Mouse (Mus musculus) erythroblast, adult 5-6 weeks (primary cell): Measurements from ENCODE around the gene E130218I03Rik. TPM values are rescaled to one million over a fixed set of nuclear protein-coding genes. Genes with fewer than 3 reads are reported as not detected.

Source experiments
- ATAC-seq: replicated peaks from 2 replicates; pipeline ENCODE4 v1.8.0; 2016; ENCODE audit warnings: moderate number of reproducible peaks, mild to moderate bottlenecking, moderate TSS enrichment, inconsistent platforms; ENCODE audit not compliant: poor library complexity, low FRiP score, severe bottlenecking
- total RNA-seq, 2 experiments: library from RNA; stranded (forward) in 1 of 2; stranded (reverse) in 1 of 2; fragments of 150-400 nt in 1 of 2; fragments of 200-764, 138-1000 nt in 1 of 2; gene quantifications; 2 replicates each; pipeline versions ENCODE4 v1.2.3 to v1.2.4; 2015 to 2017; ENCODE audit warnings: low replicate concordance in 2 of 2

Gene E130218I03Rik
- total RNA-seq, 2 experiments from 2014 or later = not detected

DNA sequence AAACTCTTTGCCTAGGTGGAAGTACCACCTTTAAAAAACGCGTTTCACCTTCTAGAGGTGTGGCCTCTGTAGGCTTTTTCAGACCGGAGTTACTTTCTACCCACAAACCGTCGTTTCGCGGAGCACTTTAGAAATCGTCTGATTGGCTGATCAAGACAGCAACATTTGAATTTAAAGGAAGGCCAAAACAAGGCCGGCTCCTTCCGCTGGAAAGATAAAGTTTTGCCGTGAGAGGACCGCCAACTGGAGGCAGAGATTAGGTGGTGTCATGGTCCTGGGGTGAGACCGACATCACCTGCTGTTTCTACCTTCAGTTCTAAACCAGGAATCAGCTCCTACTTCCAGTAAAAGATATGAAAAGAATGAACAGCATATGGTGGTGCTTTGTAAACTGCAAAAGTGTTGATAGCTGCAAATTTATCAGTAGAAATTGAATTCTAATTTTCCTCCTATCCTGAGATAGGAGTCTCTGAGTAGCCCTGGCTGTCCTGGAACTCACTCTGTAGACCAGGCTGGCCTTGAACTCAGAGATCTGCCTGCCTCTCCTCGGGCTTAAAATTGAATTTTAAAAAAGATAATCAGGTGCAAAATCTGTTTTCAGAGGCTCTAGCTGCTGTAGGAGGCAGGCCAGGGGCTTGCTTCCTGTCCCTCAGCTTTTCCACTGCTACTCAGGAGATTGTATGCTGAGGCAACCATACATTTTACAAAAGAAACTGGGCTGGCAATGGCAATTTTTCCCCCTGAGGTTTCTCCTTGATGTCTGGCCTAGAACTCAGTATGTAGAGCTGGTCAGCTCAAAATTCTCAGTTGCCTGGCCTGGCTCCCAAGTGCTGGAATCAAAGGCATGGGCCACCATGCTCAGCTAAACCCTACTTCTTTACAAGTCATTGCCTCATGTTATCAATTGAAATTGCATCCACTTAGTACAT lies 30.2 kb downstream of the E130218I03Rik start:
- peak; percentile 95 for ATAC-seq

- ATAC-seq = peak; percentile 49
These were observed 41.5 kb downstream of the E130218I03Rik start for GRCm38 (mm10) chr4:134284942-134285341.

- peak; percentile 8 for ATAC-seq
These were observed 43.0 kb downstream of the E130218I03Rik start for GRCm38 (mm10) chr4:134286226-134287167.

- peak; percentile 69 for ATAC-seq
These were observed 43.7 kb downstream of the E130218I03Rik start for GRCm38 (mm10) chr4:134287168-134287564.

DNA sequence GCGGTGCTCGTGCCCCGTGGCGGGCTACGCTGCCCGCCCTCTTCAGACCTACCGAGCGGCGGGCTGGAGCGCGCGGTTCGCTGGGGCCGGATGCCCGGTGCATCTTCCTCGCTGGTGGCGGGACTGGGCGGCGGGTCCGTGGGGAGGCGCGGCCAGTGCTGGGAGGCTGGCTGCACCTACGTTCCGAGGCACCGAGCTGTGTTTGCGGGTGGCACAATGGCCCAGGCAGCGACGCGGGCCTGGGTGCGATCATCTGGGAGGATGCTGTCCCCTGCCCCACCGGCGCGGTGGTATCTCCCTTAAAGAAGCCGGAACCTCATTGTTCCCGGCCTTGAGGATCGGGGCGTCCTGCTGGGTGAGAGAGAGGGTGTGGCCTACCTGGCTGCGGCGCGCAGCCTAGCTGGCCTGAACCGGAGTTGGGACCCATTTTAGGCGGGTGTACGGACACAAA lies 44.1 kb downstream of the E130218I03Rik start, which contains the start of gene Pdik1l:
Gene Pdik1l, minus strand, starts transcription at position 321 of the 451 bp plus-strand sequence.
- peak; percentile 73 for ATAC-seq

GRCm38 (mm10) chr4:134288397-134289256 lies 45.2 kb downstream of the E130218I03Rik start:
- ATAC-seq = no peak

DNA sequence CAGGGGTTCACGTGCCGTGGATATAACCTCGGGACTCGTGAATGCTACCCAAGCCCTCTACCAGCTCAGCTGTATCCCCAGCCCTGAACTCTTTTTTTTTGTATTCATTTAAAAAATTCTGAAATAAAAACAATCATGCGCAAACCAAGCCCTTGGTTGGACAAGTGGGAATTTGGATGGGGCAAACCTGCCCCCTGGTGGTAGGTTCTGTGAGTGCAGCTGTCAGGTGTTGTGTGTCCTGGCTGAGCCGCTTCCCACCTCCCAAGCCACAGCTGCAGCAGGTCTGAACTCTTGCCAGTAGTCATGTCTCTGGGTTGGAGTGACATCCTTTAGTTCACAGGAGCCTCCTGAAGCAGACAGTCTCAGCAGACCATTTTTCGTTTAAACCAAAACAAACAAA lies 48.6 kb downstream of the E130218I03Rik start:
- ATAC-seq = peak; percentile 65; the same call in 1 of the 2 replicates

GRCm38 (mm10) chr4:134293061-134293691 lies 49.7 kb downstream of the E130218I03Rik start:
- no peak for ATAC-seq

- no peak for ATAC-seq
These were observed 50.3 kb downstream of the E130218I03Rik start for GRCm38 (mm10) chr4:134293692-134294163.

Other genes starting within 250 kb of the E130218I03Rik start
- 9.6 and 17.3 TPM in 2 replicates for gene Dhdds, start 242.7 kb upstream of the E130218I03Rik start, total RNA-seq (2015; ENCODE audit: low replicate concordance)
- 6.6 and 12.2 TPM in 2 replicates for gene Dhdds, start 242.7 kb upstream of the E130218I03Rik start, total RNA-seq (2017; ENCODE audit: low replicate concordance)
- gene Lin28a, start 224.8 kb upstream of the E130218I03Rik start, total RNA-seq (2015; ENCODE audit: low replicate concordance) = 3.3 TPM in 1 of 2 replicates, not detected in the other
- gene Lin28a, start 224.8 kb upstream of the E130218I03Rik start, total RNA-seq (2017; ENCODE audit: low replicate concordance) = 6.4 and 8.9 TPM in 2 replicates
- gene Zfp683, start 189.8 kb upstream of the E130218I03Rik start, total RNA-seq (2015; ENCODE audit: low replicate concordance) = not detected in 2 replicates
- not detected in 2 replicates for gene Zfp683, start 189.8 kb upstream of the E130218I03Rik start, total RNA-seq (2017; ENCODE audit: low replicate concordance)
- not detected in 2 replicates for gene Crybg2, start 182.8 kb upstream of the E130218I03Rik start, total RNA-seq (2015; ENCODE audit: low replicate concordance)
- gene Crybg2, start 182.8 kb upstream of the E130218I03Rik start, total RNA-seq (2017; ENCODE audit: low replicate concordance) = not detected in 2 replicates
- 324 and 347 TPM in 2 replicates for gene Cd52, start 148.6 kb upstream of the E130218I03Rik start, total RNA-seq (2015; ENCODE audit: low replicate concordance)
- gene Cd52, start 148.6 kb upstream of the E130218I03Rik start, total RNA-seq (2017; ENCODE audit: low replicate concordance) = 146 and 324 TPM in 2 replicates
- gene Ubxn11, start 141.1 kb upstream of the E130218I03Rik start, total RNA-seq (2015; ENCODE audit: low replicate concordance) = 0.84 TPM in 1 of 2 replicates, not detected in the other
- gene Ubxn11, start 141.1 kb upstream of the E130218I03Rik start, total RNA-seq (2017; ENCODE audit: low replicate concordance) = 2.4 TPM in 1 of 2 replicates, not detected in the other
- 231 and 242 TPM in 2 replicates for gene Sh3bgrl3, start 114.9 kb upstream of the E130218I03Rik start, total RNA-seq (2015; ENCODE audit: low replicate concordance)
- gene Sh3bgrl3, start 114.9 kb upstream of the E130218I03Rik start, total RNA-seq (2017; ENCODE audit: low replicate concordance) = 56.2 and 119 TPM in 2 replicates
- 20.3 and 29.2 TPM in 2 replicates for gene Cep85, start 56.5 kb upstream of the E130218I03Rik start, total RNA-seq (2015; ENCODE audit: low replicate concordance)
- 50.7 and 68.1 TPM in 2 replicates for gene Cep85, start 56.5 kb upstream of the E130218I03Rik start, total RNA-seq (2017; ENCODE audit: low replicate concordance)
- gene Gm7534, start 40.7 kb upstream of the E130218I03Rik start, total RNA-seq (2015; ENCODE audit: low replicate concordance) = not detected in 2 replicates
- gene Gm7534, start 40.7 kb upstream of the E130218I03Rik start, total RNA-seq (2017; ENCODE audit: low replicate concordance) = not detected in 2 replicates
- gene Catsper4, start 16.3 kb upstream of the E130218I03Rik start, total RNA-seq (2015; ENCODE audit: low replicate concordance) = not detected in 2 replicates
- not detected in 2 replicates for gene Catsper4, start 16.3 kb upstream of the E130218I03Rik start, total RNA-seq (2017; ENCODE audit: low replicate concordance)
- gene Cnksr1, start 5.3 kb upstream of the E130218I03Rik start, total RNA-seq (2015; ENCODE audit: low replicate concordance) = not detected in 2 replicates
- not detected in 2 replicates for gene Cnksr1, start 5.3 kb upstream of the E130218I03Rik start, total RNA-seq (2017; ENCODE audit: low replicate concordance)
- 0.38 and 0.63 TPM in 2 replicates for gene Zfp593, start 1.9 kb downstream of the E130218I03Rik start, total RNA-seq (2015; ENCODE audit: low replicate concordance)
- 0.84 and 1.4 TPM in 2 replicates for gene Zfp593, start 1.9 kb downstream of the E130218I03Rik start, total RNA-seq (2017; ENCODE audit: low replicate concordance)
- not detected in 2 replicates for gene Gm30191, start 3.3 kb downstream of the E130218I03Rik start, total RNA-seq (2015; ENCODE audit: low replicate concordance)
- gene Gm30191, start 3.3 kb downstream of the E130218I03Rik start, total RNA-seq (2017; ENCODE audit: low replicate concordance) = not detected in 2 replicates
- not detected in 2 replicates for gene Grrp1, start 10.4 kb downstream of the E130218I03Rik start, total RNA-seq (2015; ENCODE audit: low replicate concordance)
- not detected in 2 replicates for gene Grrp1, start 10.4 kb downstream of the E130218I03Rik start, total RNA-seq (2017; ENCODE audit: low replicate concordance)
- gene Pdik1l, start 44.2 kb downstream of the E130218I03Rik start, total RNA-seq (2015; ENCODE audit: low replicate concordance) = 9.8 and 12.3 TPM in 2 replicates
- gene Pdik1l, start 44.2 kb downstream of the E130218I03Rik start, total RNA-seq (2017; ENCODE audit: low replicate concordance) = 13.2 and 16.2 TPM in 2 replicates
- not detected in 2 replicates for gene Trim63, start 71.5 kb downstream of the E130218I03Rik start, total RNA-seq (2015; ENCODE audit: low replicate concordance)
- not detected in 2 replicates for gene Trim63, start 71.5 kb downstream of the E130218I03Rik start, total RNA-seq (2017; ENCODE audit: low replicate concordance)
- not detected in 2 replicates for gene Slc30a2, start 99.5 kb downstream of the E130218I03Rik start, total RNA-seq (2015; ENCODE audit: low replicate concordance)
- gene Slc30a2, start 99.5 kb downstream of the E130218I03Rik start, total RNA-seq (2017; ENCODE audit: low replicate concordance) = not detected in 2 replicates
- gene Extl1, start 140.2 kb downstream of the E130218I03Rik start, total RNA-seq (2015; ENCODE audit: low replicate concordance) = not detected in 2 replicates
- 0.42 TPM in 1 of 2 replicates, not detected in the other for gene Extl1, start 140.2 kb downstream of the E130218I03Rik start, total RNA-seq (2017; ENCODE audit: low replicate concordance)
- 3.1 and 3.3 TPM in 2 replicates for gene Pafah2, start 152.7 kb downstream of the E130218I03Rik start, total RNA-seq (2015; ENCODE audit: low replicate concordance)
- gene Pafah2, start 152.7 kb downstream of the E130218I03Rik start, total RNA-seq (2017; ENCODE audit: low replicate concordance) = 1.5 and 3.9 TPM in 2 replicates
- gene Stmn1, start 224.7 kb downstream of the E130218I03Rik start, total RNA-seq (2015; ENCODE audit: low replicate concordance) = 207 and 212 TPM in 2 replicates
- gene Stmn1, start 224.7 kb downstream of the E130218I03Rik start, total RNA-seq (2017; ENCODE audit: low replicate concordance) = 201 and 236 TPM in 2 replicates